Mouse (Mus musculus): ENCODE data around the gene Prpsap2. TPM values are rescaled to one million over a fixed set of nuclear protein-coding genes. Genes with fewer than 3 reads are reported as not detected.
A peak's percentile ranks its signal among the peaks of the same experiment; 100 is the strongest.
"Not testable (repeated sequence)": the region's sequence is repeated elsewhere in the genome, so short reads cannot be mapped to it uniquely, and the experiment has no call there.

Prpsap2 gene
- total RNA-seq (2022) = 10 to 100 TPM; 45.1 to 52.9 (median 48.2) TPM

GRCm38 (mm10) chr11:61761584-61762407 lies at the start of gene Prpsap2:
Gene Prpsap2, minus strand, starts transcription at chr11:61762088.
- peak; percentile 96 to 97 for DNase-seq (ENCODE audit: low spot score in 2 of 2)

GRCm38 (mm10) chr11:61809793-61810192 lies 47.9 kb upstream of the Prpsap2 start:
- DNase-seq (ENCODE audit: low spot score in 2 of 2) = no peak

GRCm38 (mm10) chr11:61808551-61809117 lies 46.7 kb upstream of the Prpsap2 start:
- no peak for DNase-seq (ENCODE audit: low spot score in 2 of 2)

- no peak for DNase-seq (ENCODE audit: low spot score in 2 of 2)
These were observed 31.6 kb upstream of the Prpsap2 start for GRCm38 (mm10) chr11:61793441-61793840.

- no peak for DNase-seq (ENCODE audit: low spot score in 2 of 2)
These were observed 26.7 kb upstream of the Prpsap2 start for GRCm38 (mm10) chr11:61788550-61788949.

GRCm38 (mm10) chr11:61782526-61782925 lies 20.6 kb upstream of the Prpsap2 start:
- DNase-seq (ENCODE audit: low spot score in 2 of 2) = not testable (repeated sequence)

- DNase-seq (ENCODE audit: low spot score in 2 of 2) = peak; percentile 48 to 60
These were observed 12.8 kb upstream of the Prpsap2 start for GRCm38 (mm10) chr11:61774551-61775149.

- no peak for DNase-seq (ENCODE audit: low spot score in 2 of 2)
These were observed 1.4 kb downstream of the Prpsap2 start for GRCm38 (mm10) chr11:61760518-61760917.

- no peak for DNase-seq (ENCODE audit: low spot score in 2 of 2)
These were observed 4.7 kb downstream of the Prpsap2 start for GRCm38 (mm10) chr11:61757151-61757550.

GRCm38 (mm10) chr11:61751612-61752011 lies 10.3 kb downstream of the Prpsap2 start:
- DNase-seq (ENCODE audit: low spot score in 2 of 2) = no peak

GRCm38 (mm10) chr11:61747161-61747560 lies 14.7 kb downstream of the Prpsap2 start:
- DNase-seq (ENCODE audit: low spot score in 2 of 2) = no peak

- no peak for DNase-seq (ENCODE audit: low spot score in 2 of 2)
These were observed 16.1 kb downstream of the Prpsap2 start for GRCm38 (mm10) chr11:61745781-61746180.

GRCm38 (mm10) chr11:61744460-61744859 lies 17.4 kb downstream of the Prpsap2 start:
- DNase-seq (ENCODE audit: low spot score in 2 of 2) = no peak

- no peak for DNase-seq (ENCODE audit: low spot score in 2 of 2)
These were observed 18.1 kb downstream of the Prpsap2 start for GRCm38 (mm10) chr11:61743768-61744167.

- no peak for DNase-seq (ENCODE audit: low spot score in 2 of 2)
These were observed 21.4 kb downstream of the Prpsap2 start for GRCm38 (mm10) chr11:61740500-61740899.

GRCm38 (mm10) chr11:61737290-61737689 lies 24.6 kb downstream of the Prpsap2 start:
- DNase-seq (ENCODE audit: low spot score in 2 of 2) = no peak

GRCm38 (mm10) chr11:61732672-61733071 lies 29.2 kb downstream of the Prpsap2 start:
- DNase-seq (ENCODE audit: low spot score in 2 of 2) = no peak

- no peak for DNase-seq (ENCODE audit: low spot score in 2 of 2)
These were observed 33.9 kb downstream of the Prpsap2 start for GRCm38 (mm10) chr11:61728037-61728436.

- DNase-seq (ENCODE audit: low spot score in 2 of 2) = no peak
These were observed 39.8 kb downstream of the Prpsap2 start for GRCm38 (mm10) chr11:61722077-61722476.

GRCm38 (mm10) chr11:61720636-61721035 lies 41.3 kb downstream of the Prpsap2 start, which contains the start of gene Slc5a10:
Gene Slc5a10, minus strand, starts transcription at chr11:61720826.
- no peak for DNase-seq (ENCODE audit: low spot score in 2 of 2)

- DNase-seq (ENCODE audit: low spot score in 2 of 2) = no peak
These were observed 42.1 kb downstream of the Prpsap2 start for GRCm38 (mm10) chr11:61719826-61720225.

GRCm38 (mm10) chr11:61719387-61719786 lies 42.5 kb downstream of the Prpsap2 start:
- DNase-seq (ENCODE audit: low spot score in 2 of 2) = no peak

Data from layer of hippocampus, adult 8-10 months (tissue).